Mouse (Mus musculus): ENCODE measurements around the gene Asxl2. TPM values are rescaled to one million over a fixed set of nuclear protein-coding genes. Genes with fewer than 3 reads are reported as not detected.

The Asxl2 gene
- polyA plus RNA-seq (2015; fragmentation: Nextera tagmentation; extraction: Ambion mirVana): 12.8 and 14.5 TPM in 2 replicates

GRCm38 (mm10) chr12:3426530-3427034 lies at the start of gene Asxl2:
Gene Asxl2 (plus strand): TSS chr12:3426857.
- peak within 1 kb of the TSS; percentile 94 for H3K9ac ChIP-seq
- H3K27me3 ChIP-seq: no peaks in the 10 kb centered on the region
- H3K27ac ChIP-seq: peak within 1 kb of the TSS; percentile 96
- H3K4me2 ChIP-seq: peak within 1 kb of the TSS; percentile 68
- peak within 1 kb of the TSS; percentile 94 for H3K4me3 ChIP-seq
- no peaks in the 10 kb centered on the region for H3K9me3 ChIP-seq
- H3K36me3 ChIP-seq: peaks cover 13% of the 10 kb centered on the region
- WGBS: under 1% methylated on average over 53 of the region's 53 CpGs
- ATAC-seq (ENCODE audit: low FRiP score): peak; percentile 95
- peaks cover 26% of the 10 kb centered on the region for H3K4me1 ChIP-seq (replicated peaks)

GRCm38 (mm10) chr12:3377190-3377589 lies 49.5 kb upstream of the Asxl2 start:
- no peaks in the 10 kb centered on the region for H3K9me3 ChIP-seq
- no peaks in the 10 kb centered on the region for H3K27me3 ChIP-seq
- no peak overlapping the region for H3K27ac ChIP-seq
- no peak for ATAC-seq (ENCODE audit: low FRiP score)
- no peak overlapping the region for H3K9ac ChIP-seq
- 21% methylated on average over 3 of the region's 3 CpGs for WGBS
- peaks cover 34% of the 10 kb centered on the region for H3K4me1 ChIP-seq (replicated peaks)
- H3K4me3 ChIP-seq: no peak overlapping the region
- H3K36me3 ChIP-seq: peaks cover 76% of the 10 kb centered on the region
- H3K4me2 ChIP-seq: no peak overlapping the region

- peaks cover 28% of the 10 kb centered on the region for H3K4me1 ChIP-seq (replicated peaks)
- H3K27me3 ChIP-seq: no peaks in the 10 kb centered on the region
- no peak overlapping the region for H3K4me2 ChIP-seq
- H3K27ac ChIP-seq: no peak overlapping the region
- H3K4me3 ChIP-seq: no peak overlapping the region
- no peak for ATAC-seq (ENCODE audit: low FRiP score)
- no peaks in the 10 kb centered on the region for H3K9me3 ChIP-seq
- peaks cover 76% of the 10 kb centered on the region for H3K36me3 ChIP-seq
- WGBS: 87% methylated on average over 5 of the region's 5 CpGs
- H3K9ac ChIP-seq: no peak overlapping the region
These were observed 48.9 kb upstream of the Asxl2 start for GRCm38 (mm10) chr12:3377755-3378154.

GRCm38 (mm10) chr12:3384860-3385259 lies 41.8 kb upstream of the Asxl2 start:
- Histone ChIP-seq H3K4me1 (replicated peaks) (peaks cover 23% of the 10 kb centered on the region), H3K4me2 (no peak overlapping the region), H3K9me3 (no peaks in the 10 kb centered on the region), H3K27ac (no peak overlapping the region), H3K27me3 (no peaks in the 10 kb centered on the region), H3K9ac (no peak overlapping the region), H3K4me3 (no peak overlapping the region), H3K36me3 (peaks cover 88% of the 10 kb centered on the region)
- ATAC-seq (ENCODE audit: low FRiP score): no peak
- 74% methylated on average over 1 of the region's 1 CpGs for WGBS

- ATAC-seq (ENCODE audit: low FRiP score): no peak
- Histone ChIP-seq H3K27me3 (no peaks in the 10 kb centered on the region), H3K36me3 (peaks cover 89% of the 10 kb centered on the region), H3K4me1 (replicated peaks) (peaks cover 21% of the 10 kb centered on the region), H3K9ac (no peak overlapping the region), H3K4me3 (no peak overlapping the region), H3K9me3 (no peaks in the 10 kb centered on the region), H3K27ac (no peak overlapping the region), H3K4me2 (no peak overlapping the region)
- 82% methylated on average over 6 of the region's 6 CpGs for WGBS
These were observed 41.4 kb upstream of the Asxl2 start for GRCm38 (mm10) chr12:3385271-3385670.

- Histone ChIP-seq H3K36me3 (peaks cover 93% of the 10 kb centered on the region), H3K27me3 (no peaks in the 10 kb centered on the region), H3K9me3 (no peaks in the 10 kb centered on the region), H3K27ac (peak overlapping the region; percentile 52; the same call in 1 of the 2 replicates), H3K4me1 (replicated peaks) (peaks cover 21% of the 10 kb centered on the region), H3K9ac (no peak overlapping the region), H3K4me3 (no peak overlapping the region), H3K4me2 (no peak overlapping the region)
- peak; percentile 13; the same call in 1 of the 2 replicates for ATAC-seq (ENCODE audit: low FRiP score)
- WGBS: 56% methylated on average over 10 of the region's 10 CpGs
These were observed 40.7 kb upstream of the Asxl2 start for GRCm38 (mm10) chr12:3385940-3386339.

GRCm38 (mm10) chr12:3387891-3388290 lies 38.8 kb upstream of the Asxl2 start:
- WGBS: 94% methylated on average over 16 of the region's 16 CpGs
- no peaks in the 10 kb centered on the region for H3K27me3 ChIP-seq
- H3K9me3 ChIP-seq: no peaks in the 10 kb centered on the region
- no peak overlapping the region for H3K27ac ChIP-seq
- H3K9ac ChIP-seq: no peak overlapping the region
- H3K4me3 ChIP-seq: no peak overlapping the region
- H3K36me3 ChIP-seq: peaks cover 87% of the 10 kb centered on the region
- ATAC-seq (ENCODE audit: low FRiP score): no peak
- H3K4me2 ChIP-seq: no peak overlapping the region
- peaks cover 21% of the 10 kb centered on the region for H3K4me1 ChIP-seq (replicated peaks)

GRCm38 (mm10) chr12:3389394-3389793 lies 37.3 kb upstream of the Asxl2 start:
- Histone ChIP-seq H3K9me3 (no peaks in the 10 kb centered on the region), H3K36me3 (peaks cover 89% of the 10 kb centered on the region), H3K27me3 (no peaks in the 10 kb centered on the region), H3K4me1 (replicated peaks) (peaks cover 19% of the 10 kb centered on the region), H3K27ac (no peak overlapping the region), H3K9ac (no peak overlapping the region), H3K4me2 (no peak overlapping the region), H3K4me3 (no peak overlapping the region)
- 91% methylated on average over 12 of the region's 12 CpGs for WGBS
- no peak for ATAC-seq (ENCODE audit: low FRiP score)

GRCm38 (mm10) chr12:3390071-3390470 lies 36.6 kb upstream of the Asxl2 start:
- H3K4me1 ChIP-seq (replicated peaks): peaks cover 13% of the 10 kb centered on the region
- H3K27ac ChIP-seq: no peak overlapping the region
- no peak; the same call in 1 of the 2 replicates for ATAC-seq (ENCODE audit: low FRiP score)
- no peak overlapping the region for H3K4me3 ChIP-seq
- 97% methylated on average over 2 of the region's 2 CpGs for WGBS
- no peaks in the 10 kb centered on the region for H3K9me3 ChIP-seq
- H3K9ac ChIP-seq: no peak overlapping the region
- H3K4me2 ChIP-seq: no peak overlapping the region
- no peaks in the 10 kb centered on the region for H3K27me3 ChIP-seq
- peaks cover 88% of the 10 kb centered on the region for H3K36me3 ChIP-seq

GRCm38 (mm10) chr12:3390577-3391262 lies 35.9 kb upstream of the Asxl2 start:
- H3K4me2 ChIP-seq: no peak overlapping the region
- no peaks in the 10 kb centered on the region for H3K9me3 ChIP-seq
- peak; percentile 62 for ATAC-seq (ENCODE audit: low FRiP score)
- H3K9ac ChIP-seq: no peak overlapping the region
- no peaks in the 10 kb centered on the region for H3K27me3 ChIP-seq
- WGBS: 30% methylated on average over 12 of the region's 12 CpGs
- H3K4me3 ChIP-seq: no peak overlapping the region
- H3K4me1 ChIP-seq (replicated peaks): peaks cover 6% of the 10 kb centered on the region
- peaks cover 88% of the 10 kb centered on the region for H3K36me3 ChIP-seq
- no peak overlapping the region for H3K27ac ChIP-seq

GRCm38 (mm10) chr12:3391276-3391675 lies 35.4 kb upstream of the Asxl2 start:
- Histone ChIP-seq H3K4me1 (replicated peaks) (peaks cover under 1% of the 10 kb centered on the region), H3K9ac (no peak overlapping the region), H3K27ac (no peak overlapping the region), H3K4me2 (no peak overlapping the region), H3K27me3 (no peaks in the 10 kb centered on the region), H3K4me3 (no peak overlapping the region), H3K9me3 (no peaks in the 10 kb centered on the region), H3K36me3 (peaks cover 86% of the 10 kb centered on the region)
- ATAC-seq (ENCODE audit: low FRiP score): no peak
- 83% methylated on average over 1 of the region's 1 CpGs for WGBS

- 63% methylated on average over 4 of the region's 4 CpGs for WGBS
- Histone ChIP-seq H3K4me2 (no peak overlapping the region), H3K4me1 (replicated peaks) (no peaks in the 10 kb centered on the region), H3K27me3 (no peaks in the 10 kb centered on the region), H3K4me3 (no peak overlapping the region), H3K9me3 (no peaks in the 10 kb centered on the region), H3K27ac (no peak overlapping the region), H3K36me3 (peaks cover 84% of the 10 kb centered on the region), H3K9ac (no peak overlapping the region)
- no peak for ATAC-seq (ENCODE audit: low FRiP score)
These were observed 33.5 kb upstream of the Asxl2 start for GRCm38 (mm10) chr12:3393140-3393539.

GRCm38 (mm10) chr12:3396931-3397330 lies 29.7 kb upstream of the Asxl2 start:
- Histone ChIP-seq H3K36me3 (peaks cover 84% of the 10 kb centered on the region), H3K4me2 (no peak overlapping the region), H3K9ac (no peak overlapping the region), H3K27me3 (no peaks in the 10 kb centered on the region), H3K9me3 (no peaks in the 10 kb centered on the region), H3K27ac (no peak overlapping the region), H3K4me3 (no peak overlapping the region), H3K4me1 (replicated peaks) (no peaks in the 10 kb centered on the region)
- no peak for ATAC-seq (ENCODE audit: low FRiP score)
- 94% methylated on average over 8 of the region's 8 CpGs for WGBS

Data from hindbrain, embryonic 13.5 days (tissue).